Mouse (Mus musculus): ENCODE measurements around the gene Tmem245.

Gene Tmem245

DNA sequence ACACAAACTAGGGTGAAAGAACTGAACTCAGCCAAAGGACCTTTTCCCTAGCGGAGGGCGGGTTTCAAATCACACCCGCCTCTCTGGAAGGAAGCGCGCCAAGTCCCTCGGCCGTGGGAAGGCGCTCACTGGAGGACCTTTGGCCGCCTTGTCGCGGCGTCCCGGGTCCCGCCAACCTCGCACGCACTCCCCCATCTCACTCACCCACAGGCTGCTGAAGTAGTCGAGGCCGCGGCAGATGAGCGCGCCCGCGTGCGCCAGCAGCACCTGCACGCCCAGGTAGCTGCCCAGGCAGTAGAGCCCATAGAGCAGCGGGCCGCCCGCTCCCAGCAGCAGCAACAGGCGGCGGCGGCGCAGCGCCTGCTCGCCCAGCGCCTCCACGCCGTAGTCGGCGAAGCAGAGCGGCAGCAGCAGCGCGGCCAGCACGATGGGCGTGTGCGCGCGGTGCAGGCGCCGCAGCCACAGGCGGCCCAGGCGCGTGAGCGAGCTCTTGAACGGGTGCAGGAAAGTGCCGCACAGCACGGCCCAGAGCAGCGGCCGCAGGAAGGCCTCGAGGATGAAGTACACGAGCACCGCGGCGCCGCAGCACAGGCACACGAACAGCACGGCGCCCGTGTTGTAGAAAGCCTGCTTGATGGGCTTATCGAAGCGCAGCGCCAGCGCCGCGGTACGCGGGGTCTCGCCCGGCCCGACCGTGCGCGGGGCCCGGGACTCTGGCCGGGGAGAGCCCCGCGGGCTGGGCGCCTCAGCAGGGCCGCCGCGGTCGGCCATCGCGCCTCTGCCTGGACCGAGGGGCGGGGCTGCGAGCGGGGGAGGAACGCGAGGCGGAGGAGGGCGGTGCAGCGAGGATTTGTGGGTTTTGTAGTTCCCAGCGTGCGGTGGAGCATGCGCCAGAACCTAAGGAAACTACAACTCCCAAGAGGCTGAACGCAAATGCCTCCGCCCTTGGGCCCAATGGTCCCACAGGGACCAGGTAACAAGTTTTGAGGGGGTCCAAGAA lies at the start of gene Tmem245:
TSS of gene Tmem245 (minus strand) at position 797 of the 1,000 bp plus-strand sequence.
- under 1% methylated on average over 107 of the region's 107 CpGs for WGBS

DNA sequence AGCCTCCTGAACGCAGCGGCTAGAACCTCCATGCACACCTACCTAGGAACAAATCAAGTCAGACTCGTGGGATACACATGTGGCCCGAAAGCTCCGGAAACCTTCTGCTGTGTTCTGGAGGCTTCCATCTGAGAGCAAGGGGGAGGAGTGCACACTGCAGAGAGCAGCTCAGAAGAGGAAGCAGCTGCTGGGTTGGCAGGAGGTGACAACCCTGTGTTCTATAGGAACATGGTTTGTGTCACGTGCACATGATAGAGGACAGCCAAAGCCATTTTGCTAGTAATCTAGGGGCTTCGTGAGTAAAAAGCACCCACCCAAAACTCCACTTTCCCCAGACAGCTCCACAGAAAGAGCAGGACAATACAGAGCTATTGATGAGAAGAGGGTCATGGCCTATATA lies 46.1 kb upstream of the Tmem245 start:
- WGBS, result 52% methylated on average over 7 of the region's 7 CpGs

GRCm38 (mm10) chr4:56991951-56992350 lies 44.7 kb upstream of the Tmem245 start:
- WGBS, result 52% methylated on average over 2 of the region's 2 CpGs

- WGBS, result under 1% methylated on average over 44 of the region's 44 CpGs
These were observed 43.0 kb upstream of the Tmem245 start, which contains the start of gene Frrs1l for GRCm38 (mm10) chr4:56990215-56990584. Gene Frrs1l, minus strand, starts transcription at chr4:56990391.

DNA sequence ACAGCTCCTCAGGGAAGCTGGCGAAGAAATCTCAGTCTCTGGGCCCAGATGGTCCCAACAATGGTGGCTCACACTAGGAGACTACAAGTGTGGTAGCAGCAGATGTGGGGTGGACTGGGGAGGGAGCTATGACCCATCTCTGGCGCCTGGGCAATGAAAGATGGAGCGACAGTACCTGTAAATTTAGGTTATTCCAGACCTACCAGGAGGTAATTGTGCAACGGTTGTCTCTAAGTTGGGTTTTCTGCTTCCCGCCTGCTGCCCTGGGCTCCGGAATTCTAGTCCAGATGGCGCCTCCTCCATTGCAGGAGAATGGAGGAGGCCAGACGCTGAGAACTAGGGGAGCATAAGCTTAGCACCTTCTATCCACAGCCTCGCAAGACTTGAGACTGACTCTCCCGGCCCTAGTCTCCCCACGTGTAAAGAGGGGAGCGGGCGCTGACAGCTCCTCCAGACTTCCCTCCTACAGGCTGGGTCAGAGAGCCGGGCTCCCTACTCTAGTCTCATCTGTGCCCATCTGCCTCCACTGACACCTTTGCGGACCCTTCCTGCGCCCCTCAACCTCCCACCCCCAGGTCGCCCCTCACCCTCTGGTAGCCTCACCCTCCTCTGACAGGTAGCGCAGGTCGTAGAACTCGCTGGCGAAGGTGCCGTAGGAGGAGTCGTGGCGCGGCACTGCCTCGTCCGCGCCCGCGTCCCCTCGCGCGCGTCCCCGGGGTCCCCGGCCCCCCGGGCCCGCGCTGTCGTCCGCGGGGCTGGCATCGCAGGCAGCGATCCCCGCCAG lies 42.4 kb upstream of the Tmem245 start:
- 4% methylated on average over 45 of the region's 45 CpGs for WGBS

- 22% methylated on average over 7 of the region's 7 CpGs for WGBS
These were observed 18.4 kb upstream of the Tmem245 start for GRCm38 (mm10) chr4:56965586-56966179.

DNA sequence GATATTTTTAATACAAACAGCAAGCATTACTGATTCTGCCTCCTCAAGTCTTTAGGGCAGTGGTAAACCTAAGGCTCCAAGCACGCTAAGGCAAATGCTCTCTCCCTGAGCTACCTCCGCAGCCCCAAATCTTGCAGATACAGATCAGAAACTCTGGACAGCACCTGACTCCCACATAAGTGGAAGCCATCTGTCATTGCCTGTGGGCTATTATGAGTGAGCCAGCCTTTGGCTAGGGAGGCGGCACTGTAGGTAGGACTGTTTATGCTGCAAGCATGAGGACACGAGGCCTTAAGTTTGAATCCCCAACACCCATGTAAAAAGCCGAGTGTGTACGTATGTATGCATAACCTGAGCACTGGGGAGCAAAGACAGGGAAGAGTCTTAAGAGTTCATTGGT lies 16.4 kb upstream of the Tmem245 start:
- WGBS, result 58% methylated on average over 6 of the region's 6 CpGs

GRCm38 (mm10) chr4:56961320-56961925 lies 14.2 kb upstream of the Tmem245 start:
- 75% methylated on average over 12 of the region's 12 CpGs for WGBS

GRCm38 (mm10) chr4:56957518-56957917 lies 10.3 kb upstream of the Tmem245 start:
- 62% methylated on average over 9 of the region's 9 CpGs for WGBS

DNA sequence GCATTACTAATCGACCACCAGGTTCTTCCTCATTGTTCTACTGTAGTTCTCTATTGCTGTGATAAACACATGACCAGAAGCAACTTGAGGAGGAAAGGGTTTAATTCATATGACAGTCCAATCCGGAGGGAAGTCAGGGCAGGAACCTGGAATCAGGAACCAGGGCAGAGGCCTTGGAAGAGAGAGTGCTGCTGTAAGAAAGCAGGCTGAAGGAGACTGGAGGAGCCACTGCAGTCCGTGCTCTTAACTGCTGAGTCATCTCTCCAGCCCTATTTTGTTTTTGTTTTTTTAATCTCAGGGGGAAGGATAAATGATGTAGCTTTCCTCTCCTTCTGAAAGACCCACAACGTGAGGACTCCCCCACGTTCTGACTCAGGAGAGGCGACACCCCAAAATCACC lies 6.0 kb upstream of the Tmem245 start:
- 62% methylated on average over 6 of the region's 6 CpGs for WGBS

DNA sequence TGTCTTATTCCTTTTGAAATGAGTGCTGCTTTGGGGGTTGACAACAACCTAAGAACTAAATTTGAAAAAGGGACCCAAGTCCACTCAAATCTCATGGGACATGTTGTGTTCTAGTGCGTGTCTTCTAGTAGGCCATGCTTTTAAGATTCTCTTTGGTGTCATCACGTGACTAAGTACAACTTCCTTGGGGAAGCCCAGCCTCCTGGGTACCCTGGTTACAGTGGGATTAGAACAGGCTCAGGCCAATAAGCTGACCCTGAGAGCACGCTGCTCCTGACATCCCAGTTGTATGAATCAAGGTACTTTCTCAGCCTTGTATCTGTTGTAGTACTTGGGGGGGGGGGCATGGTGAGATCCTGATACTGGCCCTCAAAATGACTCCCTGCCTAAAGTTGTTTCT lies 4.5 kb upstream of the Tmem245 start:
- WGBS, result 92% methylated on average over 3 of the region's 3 CpGs

DNA sequence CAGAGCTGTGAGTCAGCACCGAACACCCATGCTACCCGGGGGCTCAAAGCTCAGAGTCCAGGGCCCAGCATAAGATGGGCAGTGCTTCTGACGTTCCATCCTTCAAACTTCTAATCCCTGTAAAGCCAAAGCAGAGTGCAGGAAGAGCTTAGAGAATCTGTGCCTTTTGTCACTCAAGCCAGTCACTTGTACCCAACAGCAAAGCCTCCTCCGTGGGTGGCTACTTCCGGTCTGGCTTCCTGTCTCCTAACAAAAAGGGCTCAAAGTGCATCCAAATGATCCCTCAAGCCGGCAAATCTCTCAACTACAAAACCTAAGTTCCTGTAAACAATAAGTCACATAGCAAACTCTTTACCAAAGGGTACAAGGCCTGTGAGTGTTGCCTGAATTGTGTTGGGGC lies 2.3 kb upstream of the Tmem245 start:
- 66% methylated on average over 6 of the region's 6 CpGs for WGBS

DNA sequence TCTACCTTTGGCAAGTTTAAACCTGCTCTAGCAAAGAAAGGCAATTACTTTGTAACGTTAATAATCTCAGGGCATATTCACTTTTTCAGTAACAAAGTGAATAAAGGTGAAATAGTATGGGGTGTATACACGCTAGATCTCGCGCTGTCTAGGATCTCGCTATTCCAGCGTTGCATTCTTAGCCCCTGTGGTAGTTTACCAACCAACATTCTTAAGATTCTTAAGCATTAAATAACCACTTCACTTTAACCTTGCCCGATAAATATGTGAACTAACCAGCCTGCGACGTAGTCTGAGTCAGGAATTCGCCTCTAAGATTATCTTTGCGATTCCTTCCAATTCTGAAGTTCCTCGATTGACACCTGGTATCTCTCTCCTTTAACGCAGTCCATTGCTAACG lies 1.1 kb downstream of the Tmem245 start:
- 2% methylated on average over 14 of the region's 14 CpGs for WGBS

DNA sequence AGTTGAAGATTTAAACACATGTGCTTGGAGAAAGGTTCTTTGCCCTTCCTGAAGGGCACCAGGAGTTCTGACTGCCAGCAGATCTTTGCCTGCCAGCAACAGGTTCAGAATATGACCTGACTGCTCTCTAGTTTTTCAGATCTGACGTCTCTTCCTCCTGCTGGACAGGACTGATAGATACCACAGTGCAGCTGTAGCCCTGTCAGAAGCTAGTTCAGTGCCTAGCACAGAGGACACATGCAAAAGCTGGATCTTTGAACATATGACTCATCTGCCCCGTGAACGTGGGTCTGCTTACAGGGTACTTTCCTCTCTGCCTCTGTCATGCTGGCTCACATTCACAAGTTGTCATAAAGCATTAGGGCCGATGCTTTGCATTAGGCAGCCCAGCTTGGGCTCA lies 3.0 kb downstream of the Tmem245 start:
- 31% methylated on average over 4 of the region's 4 CpGs for WGBS

DNA sequence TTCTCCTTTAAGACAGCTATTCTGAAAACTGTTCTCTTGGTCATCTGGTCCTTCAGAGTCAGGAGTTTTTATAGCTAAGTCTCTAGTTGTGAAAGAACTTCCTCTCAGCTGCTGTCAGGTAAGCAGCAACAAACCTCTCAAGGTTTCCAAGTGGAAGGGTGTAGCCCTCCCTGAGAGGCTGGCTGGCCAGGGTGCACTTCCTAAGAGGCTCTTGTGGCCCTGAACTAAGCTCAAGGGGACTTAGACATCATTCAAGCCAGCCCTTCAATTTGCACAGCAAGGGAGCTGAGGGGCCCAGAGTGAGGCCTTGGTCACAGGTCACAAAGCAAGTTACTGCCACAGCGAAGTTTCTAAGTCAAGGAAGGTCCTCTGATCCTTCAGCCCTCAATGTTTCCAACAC lies 4.0 kb downstream of the Tmem245 start:
- 66% methylated on average over 1 of the region's 1 CpGs for WGBS

DNA sequence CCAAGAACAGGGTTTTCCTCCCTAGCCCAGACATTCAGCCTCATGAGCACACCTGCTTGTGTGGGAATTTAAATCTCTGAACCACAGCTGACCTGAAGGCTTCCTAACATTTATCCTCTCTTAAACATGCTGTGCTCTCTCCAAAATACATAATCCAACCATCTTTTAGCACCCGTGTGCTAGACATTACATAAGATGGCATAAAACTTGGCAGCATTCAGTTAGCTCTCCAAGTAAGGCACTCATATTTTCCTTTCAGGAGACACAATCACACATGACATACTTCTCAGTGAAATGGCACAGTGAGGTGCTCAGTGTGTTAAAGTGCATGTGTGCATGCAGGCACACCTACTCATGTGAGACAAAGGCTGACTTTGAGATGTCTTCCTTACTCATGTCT lies 4.7 kb downstream of the Tmem245 start:
- 41% methylated on average over 1 of the region's 1 CpGs for WGBS

GRCm38 (mm10) chr4:56941481-56941880 lies 5.8 kb downstream of the Tmem245 start:
- 40% methylated on average over 4 of the region's 4 CpGs for WGBS

- 57% methylated on average over 6 of the region's 6 CpGs for WGBS
These were observed 10.1 kb downstream of the Tmem245 start for GRCm38 (mm10) chr4:56937136-56937535.

DNA sequence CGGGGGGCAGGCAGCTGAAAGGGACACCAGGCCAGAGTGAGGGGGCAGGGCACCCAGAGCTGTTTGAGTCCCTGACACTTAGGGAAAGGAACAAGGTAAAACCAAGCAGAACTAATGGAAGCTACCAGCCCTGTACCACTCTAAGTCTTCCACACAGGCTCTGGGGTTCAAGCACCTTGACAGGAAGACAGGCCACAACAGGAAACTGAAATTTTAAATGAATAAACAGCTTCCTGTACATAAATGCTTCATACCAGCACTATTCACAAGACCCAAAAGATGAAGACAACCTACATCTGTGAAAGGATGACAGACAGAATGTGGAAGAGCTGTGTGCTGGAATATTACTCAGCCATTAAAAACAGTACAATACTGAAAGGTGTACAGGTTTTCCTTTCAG lies 11.9 kb downstream of the Tmem245 start:
- WGBS, result no CpG with 5 or more reads among the region's 1 CpGs

GRCm38 (mm10) chr4:56933154-56933553 lies 14.1 kb downstream of the Tmem245 start:
- WGBS, result 95% methylated on average over 4 of the region's 4 CpGs

DNA sequence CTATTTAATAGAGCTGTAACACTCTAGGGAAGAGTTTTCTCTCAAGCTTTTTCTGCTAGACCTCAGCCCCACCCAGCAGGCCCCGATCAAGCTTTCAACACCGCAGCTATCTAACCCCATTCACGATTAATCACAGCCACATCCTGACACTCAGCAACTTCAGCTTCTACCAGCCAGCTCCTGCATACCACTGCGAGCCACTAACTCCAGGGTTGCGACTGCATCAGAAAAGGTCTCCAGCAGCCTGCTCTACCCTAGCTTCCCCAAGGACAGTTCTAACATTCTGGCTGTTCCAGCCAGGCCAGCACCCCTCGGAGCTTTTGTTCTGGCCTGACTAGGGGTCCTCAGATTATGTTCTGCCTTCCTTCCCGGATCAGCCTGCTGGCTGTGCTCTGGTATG lies 15.1 kb downstream of the Tmem245 start:
- 71% methylated on average over 7 of the region's 7 CpGs for WGBS

- 82% methylated on average over 4 of the region's 4 CpGs for WGBS
These were observed 16.9 kb downstream of the Tmem245 start for GRCm38 (mm10) chr4:56930312-56930711.
